Mouse (Mus musculus): Measurements from ENCODE around the gene Spag5.

The Spag5 gene

DNA sequence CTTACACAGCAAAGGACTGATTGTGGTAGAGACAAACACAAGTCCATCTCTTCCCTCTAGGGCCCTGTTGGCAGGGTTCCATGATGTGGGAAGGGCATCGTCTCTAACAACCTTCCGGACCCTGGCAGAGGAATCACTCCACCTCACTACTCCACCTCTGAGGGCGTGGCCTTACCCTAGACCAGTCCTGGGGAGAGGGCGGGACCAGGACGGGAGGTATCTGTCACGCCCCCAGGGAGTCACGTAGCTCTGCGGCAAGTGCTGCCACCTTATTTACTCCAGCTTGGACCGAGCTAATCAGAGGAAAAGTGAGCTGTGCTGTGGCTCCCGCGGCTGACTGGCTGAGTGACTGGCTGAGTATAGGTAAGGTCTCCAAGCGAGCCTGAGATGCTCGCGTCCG lies 21.5 kb downstream of the Spag5 start, which contains the start of gene Aldoc:
Aldoc (plus strand) TSS at position 109 of the 400 bp plus-strand sequence.
- DNase-seq (ENCODE audit: low spot score in 2 of 2) = peak; percentile 57 to 87

DNA sequence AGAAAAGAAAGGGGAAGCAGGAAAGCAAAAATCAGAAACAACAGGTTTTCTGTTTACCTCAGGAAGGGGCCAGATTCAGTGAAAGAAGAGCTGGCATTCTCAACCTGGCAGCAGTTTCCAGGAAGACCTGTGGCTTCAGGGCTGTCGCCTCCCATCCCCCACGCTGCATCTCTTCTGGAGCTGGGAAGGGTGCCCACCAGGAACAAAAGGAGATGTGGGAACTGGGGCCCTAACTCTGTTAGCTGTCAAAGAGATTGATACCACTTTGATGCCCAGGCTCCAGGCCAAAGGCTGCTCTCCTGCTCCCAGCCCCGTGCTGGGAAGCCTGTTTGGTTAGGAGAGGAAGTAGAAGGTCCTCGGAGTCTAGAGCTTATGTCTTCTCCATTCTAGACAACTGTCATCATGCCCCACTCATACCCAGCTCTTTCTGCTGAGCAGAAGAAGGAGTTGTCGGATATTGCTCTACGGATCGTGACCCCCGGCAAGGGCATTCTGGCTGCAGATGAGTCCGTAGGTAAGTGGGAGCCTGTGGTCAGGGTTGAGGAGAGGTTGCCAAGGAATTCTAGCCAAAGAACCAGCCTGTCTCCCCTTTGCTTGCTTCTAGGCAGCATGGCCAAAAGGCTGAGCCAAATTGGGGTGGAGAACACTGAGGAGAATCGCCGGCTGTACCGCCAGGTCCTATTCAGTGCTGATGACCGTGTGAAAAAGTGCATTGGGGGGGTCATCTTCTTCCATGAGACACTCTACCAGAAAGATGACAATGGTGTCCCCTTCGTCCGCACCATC lies 22.9 kb downstream of the Spag5 start:
- no peak for DNase-seq (ENCODE audit: low spot score in 2 of 2)

DNA sequence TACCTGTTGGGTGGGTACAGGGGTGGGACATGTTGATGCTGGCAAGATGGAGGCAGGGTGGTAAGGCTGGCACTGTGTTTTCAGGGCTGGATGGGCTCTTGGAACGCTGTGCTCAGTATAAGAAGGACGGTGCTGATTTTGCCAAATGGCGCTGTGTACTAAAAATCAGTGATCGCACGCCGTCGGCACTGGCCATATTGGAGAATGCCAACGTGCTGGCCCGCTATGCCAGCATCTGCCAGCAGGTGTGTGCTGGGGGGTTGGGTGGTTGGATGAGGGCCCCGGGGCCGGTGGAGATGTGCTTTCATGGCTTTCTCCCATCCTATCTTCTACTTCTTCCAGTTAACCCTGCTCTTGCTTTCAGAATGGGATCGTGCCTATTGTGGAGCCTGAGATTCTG lies 23.6 kb downstream of the Spag5 start:
- no peak for DNase-seq (ENCODE audit: low spot score in 2 of 2)

DNA sequence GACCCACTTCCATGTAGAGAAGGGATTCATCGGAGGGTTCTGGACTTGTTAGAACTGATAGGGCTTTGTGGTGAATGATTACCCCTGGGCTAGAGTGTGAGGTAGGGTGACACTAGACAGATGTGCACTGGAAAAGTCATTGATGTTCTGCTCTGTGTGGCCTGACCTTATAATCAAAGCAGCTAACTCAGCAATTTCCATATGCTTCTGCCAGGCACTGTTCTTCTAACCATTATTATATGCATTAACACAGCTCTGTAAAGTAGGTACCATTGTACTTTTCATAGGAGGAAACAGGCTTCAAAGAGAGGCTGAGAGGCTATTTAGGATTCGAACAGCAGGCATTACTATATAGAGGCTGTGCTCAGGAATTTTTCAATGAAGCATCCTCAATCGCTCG lies 25.9 kb downstream of the Spag5 start:
- no peak for DNase-seq (ENCODE audit: low spot score in 2 of 2)

DNA sequence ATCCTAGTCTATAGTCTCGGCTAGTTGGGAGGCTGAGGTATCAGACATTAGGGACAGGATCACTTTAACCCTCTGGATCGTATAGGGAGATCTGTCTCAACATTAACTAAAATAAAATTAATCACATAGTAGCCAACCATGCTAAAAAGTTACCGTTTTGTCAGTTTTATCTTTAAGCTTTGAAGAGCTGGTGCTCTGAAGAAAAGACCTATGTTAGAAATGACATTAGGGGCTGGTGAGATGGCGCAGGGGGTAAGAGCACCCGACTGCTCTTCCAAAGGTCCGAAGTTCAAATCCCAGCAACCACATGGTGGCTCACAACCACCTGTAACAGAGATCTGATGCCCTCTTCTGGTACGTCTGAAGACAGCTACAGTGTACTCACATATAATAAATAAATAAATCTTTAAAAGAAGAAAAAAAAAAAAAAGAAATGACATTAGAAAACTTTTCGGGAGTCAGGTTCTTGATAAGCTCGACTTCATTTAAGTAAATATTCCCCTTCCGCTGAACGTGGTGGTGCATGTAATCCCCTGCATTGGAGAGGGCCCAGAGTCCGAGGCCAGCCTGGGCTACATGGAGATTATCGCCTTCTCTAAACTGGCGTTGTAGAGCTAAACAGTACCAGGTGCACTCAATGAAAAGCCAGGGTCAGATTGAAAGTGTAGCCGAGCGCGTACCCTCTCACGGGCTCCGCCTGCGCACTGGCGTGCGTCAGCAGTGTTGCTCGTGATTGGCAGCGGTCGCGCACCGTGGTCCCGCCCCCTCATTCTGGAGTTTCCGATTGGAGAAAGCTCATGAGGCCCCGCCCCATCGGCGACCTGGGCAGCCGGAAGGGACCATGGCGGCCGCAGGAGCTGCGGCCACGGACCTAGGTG lies 26.5 kb downstream of the Spag5 start, which contains the start of gene Pigs:
Pigs (plus strand) TSS at position 782 of the 878 bp plus-strand sequence.
- DNase-seq (ENCODE audit: low spot score in 2 of 2) = peak; percentile 96 to 99

DNA sequence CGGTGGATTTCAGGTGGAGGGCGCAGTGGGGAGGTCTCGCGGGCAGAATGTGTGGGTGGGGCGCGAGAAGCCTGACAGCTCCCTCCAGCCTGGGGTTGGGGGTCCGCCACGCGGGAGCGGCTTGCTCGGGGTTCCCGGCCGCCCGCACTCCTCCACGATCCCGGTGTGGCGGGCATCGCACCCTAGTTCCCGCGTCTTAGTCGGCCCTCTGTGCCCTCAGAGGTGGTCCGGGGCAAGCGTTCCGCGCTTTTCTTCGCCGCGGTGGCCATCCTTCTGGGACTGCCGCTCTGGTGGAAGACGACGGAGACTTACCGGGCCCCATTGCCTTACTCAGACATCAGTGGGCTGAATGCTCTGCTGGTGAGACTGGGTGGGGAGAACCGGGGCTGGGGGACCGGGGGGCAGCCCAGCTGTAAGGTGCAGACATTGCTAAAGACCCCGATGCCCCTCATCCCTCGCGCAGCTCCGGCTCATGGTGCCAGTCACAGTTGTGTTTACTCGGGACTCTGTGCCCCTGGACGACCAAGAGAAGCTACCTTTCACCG lies 27.3 kb downstream of the Spag5 start:
- no peak for DNase-seq (ENCODE audit: low spot score in 2 of 2)

DNA sequence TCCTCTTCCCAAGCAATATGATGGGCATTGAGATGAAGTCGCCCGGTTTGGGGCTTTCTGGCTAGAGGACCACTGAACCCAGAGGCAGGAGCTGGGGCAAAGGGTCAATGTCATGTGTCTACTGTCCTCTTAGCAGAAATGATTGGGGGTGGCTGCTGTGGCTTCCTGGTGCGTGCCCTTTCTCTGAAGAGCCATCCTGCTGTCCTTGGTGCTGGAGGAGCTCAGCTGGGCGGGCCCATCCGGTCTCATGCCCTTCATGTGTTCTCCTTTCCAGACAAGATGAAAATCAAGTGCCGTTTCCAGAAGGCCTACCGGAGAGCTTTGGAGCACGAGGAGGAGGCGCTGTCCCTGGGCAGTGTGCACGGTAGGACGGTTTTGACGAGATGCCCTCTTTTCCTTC lies 31.3 kb downstream of the Spag5 start:
- DNase-seq (ENCODE audit: low spot score in 2 of 2) = no peak

DNA sequence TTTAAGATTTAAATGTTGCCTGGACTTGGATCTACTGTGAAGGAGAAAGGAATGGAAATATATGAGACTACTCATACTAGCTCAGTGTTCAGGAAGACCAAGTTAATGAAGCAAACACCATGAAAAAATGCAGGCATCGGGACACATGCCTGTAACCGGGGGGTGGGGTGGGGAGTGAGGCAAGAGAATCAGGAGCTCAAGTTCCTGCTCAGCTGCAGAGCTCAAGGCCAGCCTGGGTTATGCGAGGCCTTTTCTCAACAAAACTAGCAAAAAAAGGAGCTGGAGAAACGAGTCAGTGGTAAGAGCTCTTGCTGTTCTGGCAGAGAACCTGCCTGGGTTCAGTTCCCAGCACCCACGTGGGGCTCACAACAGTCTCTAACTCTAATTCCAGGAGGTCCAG lies 32.7 kb downstream of the Spag5 start:
- no peak for DNase-seq (ENCODE audit: low spot score in 2 of 2)

DNA sequence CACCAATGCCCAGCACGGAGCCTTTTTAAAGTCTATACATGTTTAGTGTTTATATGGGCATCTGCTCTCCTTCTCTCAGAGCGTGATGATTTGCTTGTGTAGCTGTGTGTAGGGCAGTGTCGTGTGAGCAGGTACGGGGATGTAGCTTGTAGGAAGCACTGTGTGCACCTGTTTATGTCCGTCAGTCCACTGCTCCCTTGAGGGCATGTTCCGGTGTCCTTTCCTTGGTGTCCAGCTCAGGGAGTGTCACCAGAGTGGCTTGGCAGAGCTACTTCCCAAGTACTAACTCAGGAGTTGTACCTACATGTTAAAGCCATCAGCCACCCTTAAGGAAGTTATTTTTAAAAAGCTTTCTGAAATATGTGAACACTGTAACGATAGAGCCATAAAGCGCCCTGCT lies 35.7 kb downstream of the Spag5 start:
- DNase-seq (ENCODE audit: low spot score in 2 of 2) = no peak

DNA sequence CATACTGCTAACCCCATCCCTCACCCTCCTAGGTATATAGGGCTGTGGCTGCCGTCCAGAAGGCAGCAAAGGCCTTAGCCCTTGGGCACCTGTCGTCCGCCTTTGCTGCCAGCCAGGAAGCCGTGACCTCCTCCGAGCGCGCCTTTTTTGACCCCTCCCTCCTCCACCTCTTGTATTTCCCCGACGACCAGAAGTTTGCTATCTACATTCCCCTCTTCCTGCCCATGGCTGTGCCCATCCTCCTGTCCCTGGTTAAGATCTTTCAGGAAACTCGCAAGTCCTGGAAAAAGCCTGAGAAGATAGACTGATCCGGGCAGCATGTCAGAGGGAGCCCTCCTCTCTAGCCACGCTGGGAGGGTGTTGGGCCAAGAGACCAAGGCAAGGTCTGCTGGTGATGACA lies 40.4 kb downstream of the Spag5 start:
- DNase-seq (ENCODE audit: low spot score in 2 of 2) = no peak

DNA sequence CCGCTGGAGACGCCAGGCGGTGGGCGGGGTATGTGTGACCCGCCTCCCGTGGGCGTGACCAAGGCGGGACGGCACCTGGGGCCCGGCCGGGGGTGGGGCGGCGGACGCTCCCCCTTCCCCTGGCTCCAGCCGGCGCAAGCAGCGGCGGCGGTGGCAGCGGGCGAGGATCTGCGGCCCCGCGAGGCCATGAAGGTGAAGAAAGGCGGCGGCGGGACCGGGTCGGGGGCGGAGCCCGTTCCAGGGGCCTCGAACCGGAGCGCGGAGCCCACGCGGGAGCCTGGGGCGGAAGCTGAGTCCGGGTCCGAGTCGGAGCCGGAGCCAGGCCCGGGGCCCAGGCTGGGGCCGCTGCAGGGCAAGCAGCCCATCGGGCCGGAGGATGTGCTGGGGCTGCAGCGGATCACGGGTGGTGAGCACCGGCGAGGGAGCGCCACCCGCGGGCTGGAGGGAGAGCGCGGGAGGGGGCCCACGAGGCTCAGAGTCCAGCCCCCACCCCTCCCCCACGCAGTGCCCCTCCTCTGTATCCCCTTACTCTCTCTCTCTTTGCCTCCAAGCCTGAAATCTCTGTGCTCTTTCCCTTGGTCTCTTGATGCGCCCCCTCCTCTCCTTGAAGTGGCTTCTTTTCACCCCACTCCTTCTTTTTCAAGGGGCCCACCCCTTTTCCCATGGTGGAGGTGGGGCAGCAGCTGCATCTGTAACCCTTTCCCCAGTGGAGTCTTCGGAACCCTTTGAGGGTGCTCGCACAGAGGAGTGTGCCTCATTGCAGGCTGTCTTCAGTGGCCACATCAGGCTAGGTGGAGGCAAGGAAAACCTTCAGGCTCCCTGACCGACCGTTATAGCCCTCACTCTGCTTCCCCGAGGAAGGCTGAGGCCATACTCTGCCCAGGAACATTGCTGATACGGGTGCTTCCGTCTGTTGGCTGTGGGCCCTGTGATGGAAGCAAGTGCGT lies 42.3 kb downstream of the Spag5 start, which contains the start of gene Unc119:
Unc119 (plus strand) TSS at position 102 of the 947 bp plus-strand sequence.
- peak; percentile 74 to 84 for DNase-seq (ENCODE audit: low spot score in 2 of 2)

DNA sequence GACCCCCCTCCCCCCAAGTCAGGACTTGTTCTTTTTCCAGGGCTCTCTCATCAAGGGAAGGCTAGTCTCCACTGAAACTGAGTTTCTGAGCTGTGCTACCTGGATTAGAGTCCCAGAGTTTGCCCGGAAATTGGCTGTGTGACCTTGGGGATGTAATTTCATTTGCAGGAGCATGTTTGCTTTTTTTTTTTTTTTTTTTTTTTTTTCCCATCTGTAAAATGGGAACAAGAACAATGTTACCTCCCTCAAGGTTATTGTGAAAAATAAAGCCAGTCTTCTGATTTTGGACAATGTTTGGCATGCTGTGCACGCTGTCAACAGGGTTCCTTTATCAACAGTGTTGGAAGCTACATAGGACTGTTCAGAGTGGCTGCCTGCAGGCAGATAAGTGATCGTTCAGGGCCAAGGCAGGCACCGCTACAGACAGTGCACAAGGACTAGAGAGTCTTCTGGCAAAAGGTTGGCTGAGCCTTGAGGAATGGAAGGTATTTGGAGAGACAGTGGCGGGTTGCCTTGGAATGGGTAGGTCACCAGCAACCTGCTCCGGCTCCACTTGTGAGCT lies 43.1 kb downstream of the Spag5 start:
- peak in 1 of 2 experiments; percentile 54 for DNase-seq (ENCODE audit: low spot score in 2 of 2)

DNA sequence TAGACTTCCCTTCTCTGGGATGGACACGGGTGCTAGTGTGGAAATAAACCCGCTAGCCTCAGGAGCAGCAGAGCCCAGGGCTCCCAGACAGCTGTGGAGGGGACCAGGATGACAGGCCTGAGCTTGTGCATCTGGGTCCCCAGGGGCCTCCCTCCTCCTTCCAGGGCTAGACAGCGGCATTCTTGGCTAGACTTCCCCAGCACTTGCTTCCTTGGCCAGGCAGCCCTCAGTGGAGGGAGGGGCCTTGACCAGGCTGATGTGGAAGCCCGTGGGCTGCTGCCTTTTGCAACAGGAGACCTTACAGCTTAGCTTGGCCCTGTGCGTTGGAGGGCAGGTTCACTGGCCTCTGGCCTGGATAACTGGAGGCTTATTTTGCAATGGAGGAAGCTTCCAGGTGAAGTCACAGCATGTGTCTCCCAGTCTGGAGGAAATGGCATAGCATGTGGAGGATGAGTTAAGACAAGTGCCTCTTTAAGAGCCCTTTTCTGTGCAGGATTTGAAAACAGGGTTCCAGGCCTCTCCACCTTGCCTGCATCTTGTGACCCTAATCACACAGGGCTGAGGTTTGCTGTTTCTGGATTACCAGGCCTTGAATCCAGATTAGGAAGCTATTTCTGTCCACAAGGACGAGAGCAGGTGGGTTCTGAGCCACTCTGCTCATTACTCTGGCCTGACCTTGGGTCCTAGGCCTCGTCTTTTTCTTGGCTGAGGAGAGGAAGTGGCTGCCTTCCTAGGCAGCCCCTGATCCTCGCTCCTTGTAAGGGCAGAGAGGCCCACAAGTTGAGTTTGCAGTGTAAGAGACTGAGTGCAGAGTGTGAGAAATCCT lies 43.8 kb downstream of the Spag5 start:
- DNase-seq (ENCODE audit: low spot score in 2 of 2) = peak; percentile 38 to 44

DNA sequence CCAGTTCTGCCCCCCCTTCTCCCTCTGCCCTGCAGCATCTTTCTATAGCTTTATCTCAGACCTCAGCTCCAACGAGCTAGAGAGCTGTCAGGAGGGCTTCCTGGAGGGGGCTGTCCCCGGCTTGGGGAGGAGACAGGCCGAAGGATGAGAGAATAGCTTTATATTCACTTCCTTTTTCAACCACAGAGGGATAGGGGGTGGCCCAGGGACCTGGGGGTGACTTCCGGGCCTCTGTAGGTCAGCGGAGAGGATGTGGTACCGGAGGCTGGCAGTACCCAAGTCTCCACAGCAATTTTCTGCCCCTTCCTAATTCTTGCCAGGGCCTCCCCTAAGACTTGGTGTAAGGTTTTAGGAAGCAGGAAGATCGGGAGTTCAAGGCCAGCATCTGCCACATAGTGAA lies 44.5 kb downstream of the Spag5 start:
- peak; percentile 42 to 65 for DNase-seq (ENCODE audit: low spot score in 2 of 2)

DNA sequence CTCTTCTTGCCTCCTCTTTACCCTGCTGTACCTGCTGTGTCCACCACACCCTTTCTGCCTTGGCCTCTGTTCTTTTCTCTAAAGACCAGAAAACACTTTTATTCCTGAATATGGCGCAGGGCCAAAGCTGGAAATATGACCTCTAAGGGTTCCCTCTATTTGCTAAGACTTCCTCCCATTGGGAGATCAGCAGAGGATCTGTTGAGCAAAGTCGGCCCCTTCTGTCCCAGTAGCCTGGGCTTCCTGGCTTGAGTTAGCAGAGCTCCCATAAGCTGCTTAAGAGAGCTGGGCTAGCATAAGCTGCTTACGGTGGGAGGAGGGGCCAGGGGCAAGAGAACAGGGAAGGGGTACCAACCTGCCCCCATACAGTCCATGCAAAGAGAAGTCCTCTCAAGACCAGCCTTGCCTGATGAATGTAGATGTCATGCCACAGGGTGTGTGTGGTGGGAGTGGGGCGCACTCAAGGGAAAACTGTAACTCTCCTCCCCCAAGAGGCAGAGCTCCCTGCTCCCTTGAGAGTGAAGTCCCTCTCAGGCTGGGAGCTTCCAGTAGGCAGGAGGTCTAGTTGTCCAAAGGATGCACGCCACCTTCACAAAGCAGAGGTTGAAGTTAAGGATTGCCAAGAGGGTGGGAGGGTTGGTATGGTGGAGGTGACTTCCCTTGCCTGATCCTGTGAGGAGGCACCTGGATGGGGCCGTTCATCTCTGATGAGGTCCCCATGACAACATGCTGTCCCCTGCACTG lies 45.2 kb downstream of the Spag5 start:
- peak in 1 of 2 experiments; percentile 27 for DNase-seq (ENCODE audit: low spot score in 2 of 2)

DNA sequence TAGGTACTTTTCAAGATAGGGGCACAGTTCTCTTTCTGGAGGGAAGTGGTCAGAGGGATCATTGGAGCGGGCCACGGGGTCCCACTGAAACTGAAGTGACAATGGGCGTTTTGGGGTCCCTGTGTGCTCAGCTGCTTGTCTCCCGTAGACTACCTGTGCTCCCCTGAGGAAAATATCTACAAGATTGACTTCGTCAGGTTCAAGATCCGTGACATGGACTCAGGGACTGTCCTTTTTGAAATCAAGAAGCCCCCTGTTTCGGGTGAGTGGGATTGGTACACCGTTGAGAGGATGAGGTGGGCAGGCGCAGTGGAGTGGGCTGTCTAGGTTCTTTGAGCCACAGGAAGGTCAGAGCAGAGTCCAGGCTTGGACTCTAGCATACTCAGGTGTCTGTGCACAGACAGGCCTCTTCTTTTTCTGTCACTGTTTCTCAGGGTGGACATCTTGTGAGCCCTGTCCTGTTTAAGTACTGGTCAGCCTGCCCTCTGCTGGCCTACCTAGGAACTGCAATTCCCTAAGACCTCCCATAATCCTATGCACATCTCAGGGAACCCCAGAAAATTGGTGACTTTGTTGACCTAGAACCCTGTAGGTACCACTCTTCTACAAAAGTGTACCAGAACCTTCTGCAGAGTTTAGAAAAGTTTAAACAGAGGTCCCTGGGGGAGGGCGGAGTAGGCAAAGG lies 45.9 kb downstream of the Spag5 start:
- peak; percentile 78 to 88 for DNase-seq (ENCODE audit: low spot score in 2 of 2)

DNA sequence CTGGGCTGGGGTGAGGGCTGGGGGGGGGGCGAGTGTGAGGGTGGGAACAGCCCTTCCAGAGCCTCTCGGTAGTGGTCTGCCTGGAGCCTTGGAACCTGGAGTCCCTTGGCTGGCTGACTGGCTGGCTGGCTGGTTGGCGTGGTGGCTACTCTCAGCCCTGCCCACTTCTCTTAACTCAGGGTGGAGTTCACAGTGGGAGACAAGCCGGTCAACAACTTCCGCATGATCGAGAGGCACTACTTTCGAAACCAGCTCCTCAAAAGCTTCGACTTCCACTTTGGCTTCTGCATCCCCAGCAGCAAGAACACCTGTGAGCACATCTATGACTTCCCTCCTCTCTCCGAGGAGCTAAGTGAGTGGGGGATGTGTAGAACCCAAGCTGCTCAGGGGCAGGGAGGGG lies 46.6 kb downstream of the Spag5 start:
- DNase-seq (ENCODE audit: low spot score in 2 of 2) = no peak

DNA sequence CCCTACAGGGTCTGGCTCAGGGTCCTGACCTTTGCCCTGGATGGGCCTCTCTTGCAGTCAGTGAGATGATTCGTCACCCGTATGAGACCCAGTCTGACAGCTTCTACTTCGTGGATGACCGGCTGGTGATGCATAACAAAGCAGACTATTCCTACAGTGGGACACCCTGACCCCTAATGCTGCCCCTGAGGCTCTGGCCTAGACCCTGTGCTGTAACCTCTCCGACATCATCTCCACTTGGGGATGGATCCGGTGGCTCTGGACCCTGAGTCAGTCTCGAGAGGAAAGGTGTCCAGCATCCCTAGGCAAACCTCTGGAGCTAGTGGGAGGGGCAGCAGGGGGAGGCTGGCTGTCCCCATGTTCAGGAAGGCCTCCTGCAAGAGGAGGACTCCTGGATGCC lies 47.1 kb downstream of the Spag5 start:
- no peak for DNase-seq (ENCODE audit: low spot score in 2 of 2)

All from spleen, postnatal 10 days (tissue).